Mouse (Mus musculus): ENCODE data around the gene 4933417A18Rik.

GRCm38 (mm10) chr13:34993595-34993982, 69.4 kb downstream of the 4933417A18Rik start:
- TF ChIP-seq FLI1 (IDR thresholded peaks at IDR 0.05; ENCODE audit: low read length): no peak
- TF ChIP-seq GATA1 (IDR thresholded peaks at IDR 0.05; ENCODE audit: borderline replicate concordance, low read length): no peak
